ENCODE assay signal across 38 mouse cellular contexts in genomic region chr13:49756591-49756990, GRCm38 (mm10). TPM values are rescaled to one million over a fixed set of nuclear protein-coding genes. Genes with fewer than 3 reads are reported as not detected.
"Had no signal": no experiment of that assay in that cellular context is flagged by ENCODE, and none has a peak within 500 bp of the region (broad histone marks: within the 10 kb centered on the region; RNA-seq: fewer than 3 reads in every experiment).

No protein-coding gene starts in this region.

- H3K27ac ChIP-seq: embryonic facial prominence, embryonic 10.5 days; embryonic facial prominence, embryonic 12.5 days; embryonic facial prominence, embryonic 13.5 days; embryonic facial prominence, embryonic 15.5 days; forebrain, embryonic 10.5 days; forebrain, embryonic 12.5 days; forebrain, embryonic 13.5 days; forebrain, embryonic 15.5 days; gastrocnemius, adult 2 months; heart, adult 2 months had no signal

- H3K9me3 ChIP-seq: embryonic facial prominence, embryonic 10.5 days; embryonic facial prominence, embryonic 12.5 days; embryonic facial prominence, embryonic 13.5 days; embryonic facial prominence, embryonic 15.5 days; forebrain, embryonic 10.5 days; forebrain, embryonic 12.5 days; forebrain, embryonic 13.5 days; forebrain, embryonic 15.5 days had no signal

- H3K36me3 ChIP-seq: embryonic facial prominence, embryonic 10.5 days; embryonic facial prominence, embryonic 12.5 days; embryonic facial prominence, embryonic 13.5 days; embryonic facial prominence, embryonic 15.5 days; forebrain, embryonic 10.5 days; forebrain, embryonic 12.5 days; forebrain, embryonic 15.5 days had no signal

- H3K4me1 ChIP-seq: embryonic facial prominence, embryonic 10.5 days; embryonic facial prominence, embryonic 12.5 days; embryonic facial prominence, embryonic 15.5 days; forebrain, embryonic 10.5 days; forebrain, embryonic 12.5 days; forebrain, embryonic 13.5 days; forebrain, embryonic 15.5 days had no signal

- DNase-seq: cerebellum, adult 2 months; cerebellum, adult 8-10 months; cerebellum, adult 9-10 months; cerebellum, adult 9-11 months; cerebellum, postnatal 10 days; cerebellum, postnatal 14 days; cerebellum, postnatal 25 days; cerebellum, postnatal 36 days; embryo, embryonic 11 days; forebrain, postnatal 0 days; gastrocnemius, adult 2 months; gastrocnemius, postnatal 10 days; gastrocnemius, postnatal 14 days; gastrocnemius, postnatal 25 days; gastrocnemius, postnatal 36 days; heart, adult 18-20 months; heart, adult 2 months had no signal

- H3K27me3 ChIP-seq: embryonic facial prominence, embryonic 12.5 days; embryonic facial prominence, embryonic 13.5 days; embryonic facial prominence, embryonic 15.5 days; forebrain, embryonic 12.5 days; forebrain, embryonic 13.5 days; forebrain, embryonic 15.5 days had no signal

- H3K4me3 ChIP-seq: embryonic facial prominence, embryonic 10.5 days; embryonic facial prominence, embryonic 12.5 days; embryonic facial prominence, embryonic 13.5 days; embryonic facial prominence, embryonic 15.5 days; erythroblast, embryonic 14.5 days; forebrain, embryonic 10.5 days; forebrain, embryonic 12.5 days; forebrain, embryonic 13.5 days; forebrain, embryonic 15.5 days; gastrocnemius, adult 2 months; heart, adult 2 months had no signal

RNA-seq across cellular contexts. Expression of gene Gm30302, which starts 42.2 kb away (rescaled TPM):
- total RNA-seq: common myeloid progenitor, adult 5-6 weeks; forebrain, postnatal 0 days; gastrocnemius, adult 18-20 months; gastrocnemius, adult 2 months; gastrocnemius, adult 8-10 months; gastrocnemius, postnatal 10 days; gastrocnemius, postnatal 14 days; gastrocnemius, postnatal 25 days; gastrocnemius, postnatal 36 days; gastrocnemius, postnatal 4 days; granulocyte monocyte progenitor cell, adult 5-6 weeks had no signal
- polyA plus RNA-seq: cerebellum, adult 2 months; cortical plate, adult 2 months; embryonic facial prominence, embryonic 10.5 days; embryonic facial prominence, embryonic 11.5 days; embryonic facial prominence, embryonic 12.5 days; embryonic facial prominence, embryonic 13.5 days; embryonic facial prominence, embryonic 14.5 days; embryonic facial prominence, embryonic 15.5 days; erythroblast, embryonic 14.5 days; forebrain, embryonic 10.5 days; forebrain, embryonic 11.5 days; forebrain, embryonic 12.5 days; forebrain, embryonic 13.5 days; forebrain, embryonic 14.5 days; forebrain, embryonic 15.5 days; forebrain, embryonic 16.5 days; forebrain, postnatal 0 days; frontal cortex, adult 2 months had no signal
